Comparison of ENCODE assay signal across 11 mouse cellular contexts in the genomic region with DNA sequence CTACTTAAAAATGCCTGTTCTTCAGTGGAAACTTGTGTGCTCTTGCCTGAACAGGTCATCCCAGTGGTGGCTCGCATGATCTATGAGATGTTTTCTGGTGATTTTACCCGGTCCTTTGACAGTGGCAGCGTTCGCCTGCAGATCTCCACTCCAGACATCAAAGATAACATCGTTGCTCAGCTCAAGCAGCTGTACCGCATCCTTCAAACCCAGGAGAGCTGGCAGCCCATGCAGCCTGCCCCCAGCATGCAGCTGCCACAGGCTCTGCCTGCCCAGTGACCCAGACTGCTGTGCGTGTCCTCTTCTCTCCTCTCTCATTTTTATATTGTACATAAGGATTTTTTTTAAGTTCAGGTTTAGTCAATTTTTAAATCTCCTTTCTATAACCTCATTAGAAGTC. TPM values are rescaled to one million over a fixed set of nuclear protein-coding genes. Genes with fewer than 3 reads are reported as not detected.
"Had no signal": no experiment of that assay in that cellular context is flagged by ENCODE, and none has a peak within 500 bp of the region (broad histone marks: within the 10 kb centered on the region; RNA-seq: fewer than 3 reads in every experiment).

No protein-coding gene starts in this region.

- H3K9me3 ChIP-seq: midbrain, embryonic 12.5 days; neural tube, embryonic 15.5 days had no signal

- H3K36me3 ChIP-seq: midbrain, embryonic 12.5 days; neural tube, embryonic 15.5 days had no signal

- H3K27ac ChIP-seq: kidney, postnatal 0 days; layer of hippocampus, adult 2 months; liver, embryonic 14.5 days; midbrain, embryonic 12.5 days; neural tube, embryonic 15.5 days had no signal

- ATAC-seq: midbrain, embryonic 16.5 days had no signal

- H3K9ac ChIP-seq: liver, embryonic 14.5 days; midbrain, embryonic 12.5 days; neural tube, embryonic 15.5 days had no signal

- H3K4me3 ChIP-seq: layer of hippocampus, adult 2 months; midbrain, embryonic 12.5 days; neural tube, embryonic 15.5 days had no signal

- H3K27me3 ChIP-seq: neural tube, embryonic 15.5 days had no signal

- H3K4me2 ChIP-seq: midbrain, embryonic 12.5 days; neural tube, embryonic 15.5 days had no signal

- DNase-seq: kidney, postnatal 4 days; liver; right cerebral cortex, adult 18-20 months; spleen, adult 18-20 months had no signal

RNA-seq across cellular contexts. Expression of gene Lamb3, which starts 38.3 kb away (rescaled TPM):
- total RNA-seq: megakaryocyte-erythroid progenitor cell, adult 5-6 weeks had no signal
